Mouse (Mus musculus) MEL (cell line): Measurements from ENCODE around the gene Ankrd35. TPM values are rescaled to one million over a fixed set of nuclear protein-coding genes. Genes with fewer than 3 reads are reported as not detected.

ENCODE experiments used
- DNase-seq: peaks from one replicate; pipeline ENCODE4 v3.0.0; 2011; ENCODE audit warnings: low read depth, low spot score
- H3K27ac ChIP-seq: 2 replicates; pipeline ENCODE4 v1.5.1; 2012; ENCODE audit warnings: low read depth, mild to moderate bottlenecking, control low read depth, low read length, moderate library complexity; ENCODE audit not compliant: control insufficient read depth
- H3K27me3 ChIP-seq, 2 experiments: fragments of 150-350 bp in 1 of 2; sonication (generic) in 1 of 2; 2 replicates each; pipeline ENCODE4 v1.6.1; 2012; ENCODE audit warnings: low read length in 2 of 2, mild to moderate bottlenecking in 2 of 2, improper control_type of control experiment in 1 of 2, moderate library complexity in 1 of 2; ENCODE audit not compliant: insufficient read depth in 2 of 2, control insufficient read depth in 1 of 2
- H3K36me3 ChIP-seq, 2 experiments: 2 replicates each; pipeline ENCODE4 v1.6.1; 2012 to 2014; ENCODE audit warnings: low read length in 2 of 2, improper control_type of control experiment in 1 of 2, inconsistent platforms in 1 of 2, mild to moderate bottlenecking in 1 of 2; ENCODE audit not compliant: insufficient read depth in 2 of 2, control insufficient read depth in 1 of 2
- H3K4me1 ChIP-seq, 2 experiments: fragments of 150-350 bp in 1 of 2; sonication (generic) in 1 of 2; 2 replicates each; pipeline ENCODE4 v1.6.1; 2012; ENCODE audit warnings: low read length in 2 of 2, improper control_type of control experiment in 1 of 2, mild to moderate bottlenecking in 1 of 2; ENCODE audit not compliant: insufficient read depth in 2 of 2, control insufficient read depth in 1 of 2
- H3K4me3 ChIP-seq, 2 experiments: fragments of 150-350 bp in 1 of 2; sonication (generic) in 1 of 2; 2 replicates each; pipeline ENCODE4 v1.5.1; 2012; ENCODE audit warnings: low read depth in 2 of 2, low read length in 2 of 2, mild to moderate bottlenecking in 2 of 2, moderate library complexity in 2 of 2, control low read depth in 1 of 2, improper control_type of control experiment in 1 of 2; ENCODE audit not compliant: control insufficient read depth in 1 of 2, insufficient read depth in 1 of 2
- H3K79me2 ChIP-seq: 2 replicates; pipeline ENCODE4 v1.6.1; 2012; ENCODE audit warnings: mild to moderate bottlenecking, low read length, moderate library complexity; ENCODE audit not compliant: control insufficient read depth, poor library complexity, insufficient read depth
- H3K9ac ChIP-seq: 2 replicates; pipeline ENCODE4 v1.6.1; 2012; ENCODE audit warnings: low read depth, mild to moderate bottlenecking, control low read depth, low read length, moderate library complexity; ENCODE audit not compliant: control insufficient read depth, poor library complexity, severe bottlenecking
- H3K9me3 ChIP-seq: fragments of 150-350 bp; sonication (generic); replicated peaks from 2 replicates; pipeline ENCODE4 v1.6.1; 2012; ENCODE audit warnings: mild to moderate bottlenecking, low read length, improper control_type of control experiment, moderate library complexity; ENCODE audit not compliant: insufficient read depth
- BHLHE40 ChIP-seq: IDR thresholded peaks from 2 replicates; pipeline ENCODE4 v1.6.1; 2012; ENCODE audit warnings: low read depth, mild to moderate bottlenecking, inconsistent platforms, low read length, improper control_type of control experiment, borderline replicate concordance
- CHD2 ChIP-seq: IDR thresholded peaks from 2 replicates; pipeline ENCODE4 v1.6.1; 2011; ENCODE audit warnings: low read length, improper control_type of control experiment
- CTCF ChIP-seq, 3 experiments: IDR thresholded peaks in 2 of 3; conservative IDR thresholded peaks in 1 of 3; 2 replicates each; pipeline ENCODE4 v1.5.1; 2011 to 2012; ENCODE audit warnings: low read length in 3 of 3, low read depth in 2 of 3, mild to moderate bottlenecking in 2 of 3, improper control_type of control experiment in 1 of 3, inconsistent platforms in 1 of 3, mixed read lengths in 1 of 3, moderate library complexity in 1 of 3; ENCODE audit not compliant: control insufficient read depth in 1 of 3, insufficient read depth in 1 of 3, poor library complexity in 1 of 3, severe bottlenecking in 1 of 3
- E2F4 ChIP-seq: IDR thresholded peaks from 2 replicates; pipeline ENCODE4 v1.6.1; 2011; ENCODE audit warnings: low read depth, low read length, improper control_type of control experiment, borderline replicate concordance
- ELF1 ChIP-seq: IDR thresholded peaks from 2 replicates; pipeline ENCODE4 v1.6.1; 2014; ENCODE audit warnings: low read depth, mild to moderate bottlenecking, inconsistent platforms, low read length, improper control_type of control experiment, moderate library complexity
- GABPA ChIP-seq: IDR thresholded peaks from 2 replicates; pipeline ENCODE4 v1.6.1; 2012; ENCODE audit warnings: low read depth, mild to moderate bottlenecking, inconsistent platforms, low read length, improper control_type of control experiment, moderate library complexity
- MAFK ChIP-seq: IDR thresholded peaks from 2 replicates; pipeline ENCODE4 v1.6.1; 2011; ENCODE audit warnings: low read depth, mild to moderate bottlenecking, low read length, improper control_type of control experiment, borderline replicate concordance
- MAX ChIP-seq: IDR thresholded peaks from 2 replicates; pipeline ENCODE4 v1.6.1; 2011; ENCODE audit warnings: low read length, improper control_type of control experiment
- MAZ ChIP-seq: IDR thresholded peaks from 2 replicates; pipeline ENCODE4 v1.6.1; 2012; ENCODE audit warnings: low read depth, mild to moderate bottlenecking, inconsistent platforms, low read length, improper control_type of control experiment
- NELFE ChIP-seq: IDR thresholded peaks from 2 replicates; pipeline ENCODE4 v1.6.1; 2011; ENCODE audit warnings: low read depth, low read length, improper control_type of control experiment
- POLR2AphosphoS5 ChIP-seq: IDR thresholded peaks from 2 replicates; pipeline ENCODE4 v1.6.1; 2012; ENCODE audit warnings: low read depth, borderline replicate concordance, mild to moderate bottlenecking, inconsistent platforms, low read length, moderate library complexity, mixed read lengths
- SIN3A ChIP-seq: IDR thresholded peaks from 2 replicates; pipeline ENCODE4 v1.6.1; 2012; ENCODE audit warnings: low read length, improper control_type of control experiment, inconsistent platforms
- SMC3 ChIP-seq: IDR thresholded peaks from 2 replicates; pipeline ENCODE4 v1.6.1; 2011; ENCODE audit warnings: low read depth, low read length, improper control_type of control experiment
- TAL1 ChIP-seq: IDR thresholded peaks from 2 replicates; pipeline ENCODE4 v1.6.1; 2012; ENCODE audit warnings: mild to moderate bottlenecking, inconsistent platforms, low read length, moderate library complexity, mixed read lengths
- TBP ChIP-seq: IDR thresholded peaks from 2 replicates; pipeline ENCODE4 v1.8.0; 2011; ENCODE audit warnings: low read depth, low read length, improper control_type of control experiment
- TCF12 ChIP-seq: IDR thresholded peaks from 2 replicates; pipeline ENCODE4 v1.6.1; 2014; ENCODE audit warnings: low read depth, mild to moderate bottlenecking, inconsistent platforms, low read length, improper control_type of control experiment, moderate library complexity
- UBTF ChIP-seq: IDR thresholded peaks from 2 replicates; pipeline ENCODE4 v1.6.1; 2012; ENCODE audit warnings: low read depth, mild to moderate bottlenecking, inconsistent platforms, low read length, improper control_type of control experiment, moderate library complexity, borderline replicate concordance; ENCODE audit not compliant: insufficient read depth
- USF1 ChIP-seq: IDR thresholded peaks from 2 replicates; pipeline ENCODE4 v1.6.1; 2014; ENCODE audit warnings: low read depth, mild to moderate bottlenecking, inconsistent platforms, low read length, improper control_type of control experiment, moderate library complexity
- USF2 ChIP-seq, 2 experiments: IDR thresholded peaks; 2 replicates each; pipeline ENCODE4 v1.6.1; 2011 to 2012; ENCODE audit warnings: improper control_type of control experiment in 2 of 2, low read length in 2 of 2, borderline replicate concordance in 1 of 2, inconsistent platforms in 1 of 2, low read depth in 1 of 2, mild to moderate bottlenecking in 1 of 2; ENCODE audit not compliant: insufficient read depth in 1 of 2
- ZC3H11A ChIP-seq: IDR thresholded peaks from 2 replicates; pipeline ENCODE4 v1.6.1; 2012; ENCODE audit warnings: low read depth, mild to moderate bottlenecking, inconsistent platforms, low read length, improper control_type of control experiment
- ZNF384 ChIP-seq: IDR thresholded peaks from 2 replicates; pipeline ENCODE4 v1.6.1; 2012; ENCODE audit warnings: low read depth, mild to moderate bottlenecking, inconsistent platforms, low read length, improper control_type of control experiment
- polyA plus RNA-seq, 2 experiments: library from polyadenylated mRNA; stranded (reverse) in 1 of 2; unstranded in 1 of 2; fragments of >175 nt in 1 of 2; fragments of >200 nt in 1 of 2; gene quantifications; 2 replicates each; pipeline versions ENCODE4 v1.2.1 to v1.2.4; 2012; ENCODE audit warnings: low replicate concordance in 2 of 2, low read depth in 1 of 2; ENCODE audit not compliant: insufficient read length in 2 of 2, insufficient read depth in 1 of 2, missing spikeins in 1 of 2
- total RNA-seq: library from RNA; depleted of rRNA; stranded (reverse); fragments of 300-350 nt; gene quantifications from 2 replicates; pipeline ENCODE4 v1.2.3, GENCODE M21; 2012; rRNA removed

The Ankrd35 gene
- total RNA-seq (0.46 and 0.62 TPM in 2 replicates), polyA plus RNA-seq (under 1 TPM in 1 of 2 experiments, not detected in 1; 0.77 TPM)

DNA sequence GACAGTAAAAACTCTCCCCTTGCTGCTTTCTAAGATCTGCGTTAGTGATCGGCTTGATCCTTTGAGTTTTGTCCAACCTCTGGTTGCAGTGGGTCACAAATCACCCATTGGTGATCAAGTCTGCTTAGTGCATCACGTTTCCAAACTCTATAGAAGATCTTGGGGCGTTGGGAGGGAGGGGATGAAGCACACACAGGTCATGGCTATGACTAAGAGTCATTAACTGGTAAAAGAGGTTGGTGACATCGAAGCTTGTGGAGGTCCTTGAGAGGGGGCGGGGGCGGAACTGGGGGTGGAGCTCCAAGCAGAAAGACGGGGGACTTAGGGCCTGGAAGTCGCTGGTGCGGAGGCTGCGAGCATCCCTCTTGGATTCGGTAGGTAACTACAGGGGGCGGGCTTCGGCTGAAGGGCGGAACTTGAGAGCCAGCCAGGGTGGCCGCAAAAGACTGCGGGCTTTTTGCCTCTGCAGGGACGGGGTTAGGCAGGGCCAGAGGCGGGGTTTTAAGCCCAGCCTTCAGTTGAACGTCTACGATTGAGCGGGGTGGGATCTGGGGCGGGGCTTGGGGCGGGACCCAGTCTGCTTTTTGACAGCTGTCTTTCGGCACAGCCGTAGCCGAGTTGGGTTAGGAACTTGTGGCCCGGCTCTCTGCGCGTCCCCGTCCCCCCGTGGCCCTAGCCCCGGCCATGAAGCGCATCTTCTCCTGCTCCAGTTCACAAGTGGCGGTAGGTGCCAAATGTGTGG, at the start of gene Ankrd35:
Gene Ankrd35, plus strand, starts transcription at position 405 of the 742 bp plus-strand sequence.
- DNase-seq, result peak; percentile 99
- TF ChIP-seq TBP (0 out of 2 replicates have a peak, but pooled peaks have one; percentile 8), TCF12 (0 out of 2 replicates have a peak, but pooled peaks have one; percentile 15), MAZ (no peak; the same call in 1 of the 2 replicates), SIN3A (peak; percentile 64), USF2 (IDR thresholded peaks at IDR 0.05; ENCODE audit: borderline replicate concordance in 1 of 2, insufficient read depth in 1 of 2, low read depth in 1 of 2, low read length in 2 of 2) (no peak), ELF1 (no peak), SMC3 (no peak), POLR2AphosphoS5 (no peak), CTCF (IDR thresholded peaks at IDR 0.05 in 2 of 3, conservative IDR thresholded peaks at IDR 0.05 in 1 of 3; ENCODE audit: control insufficient read depth in 1 of 3, insufficient read depth in 1 of 3, low read depth in 2 of 3, low read length in 3 of 3, poor library complexity in 1 of 3, severe bottlenecking in 1 of 3) (peak in 2 of 3 experiments; percentile 10 to 44; a peak in 3 of 6 replicates), TAL1 (no peak), MAFK (no peak)
- Histone ChIP-seq H3K9ac (peak within 1 kb of the TSS; percentile 54), H3K4me1 (peaks cover 3 to 12% of the 10 kb centered on the region in 2 experiments), H3K79me2 (no peaks in the 10 kb centered on the region; the same call in 1 of the 2 replicates), H3K36me3 (peaks cover 0 to 12% of the 10 kb centered on the region in 2 experiments; a peak in 2 of 4 replicates), H3K9me3 (no peaks in the 10 kb centered on the region), H3K27me3 (no peaks in the 10 kb centered on the region), H3K4me3 (peak within 1 kb of the TSS; percentile 57 to 61), H3K27ac (no peak within 1 kb of the TSS)

- no peak for DNase-seq
- H3K9me3 ChIP-seq, result no peaks in the 10 kb centered on the region
- no peak overlapping the region for H3K9ac ChIP-seq
- no peaks in the 10 kb centered on the region for H3K27me3 ChIP-seq
- peaks cover 3% of the 10 kb centered on the region; the same call in 1 of the 2 replicates for H3K79me2 ChIP-seq
- no peak overlapping the region for H3K4me3 ChIP-seq
- TF ChIP-seq MAX, result no peak
- no peak for TF ChIP-seq USF2 (IDR thresholded peaks at IDR 0.05; ENCODE audit: borderline replicate concordance in 1 of 2, insufficient read depth in 1 of 2, low read depth in 1 of 2, low read length in 2 of 2)
- no peak for TF ChIP-seq USF1
- no peak for TF ChIP-seq UBTF
- TF ChIP-seq E2F4, result no peak
- TF ChIP-seq ZC3H11A, result no peak
- no peak for TF ChIP-seq ZNF384
- no peak for TF ChIP-seq GABPA
- no peak for TF ChIP-seq NELFE
- TF ChIP-seq CHD2, result no peak
- TF ChIP-seq BHLHE40, result no peak
- TF ChIP-seq, all 39 proteins: peak for 0
- peaks cover 4% of the 10 kb centered on the region in 2 experiments; a peak in 3 of 4 replicates for H3K4me1 ChIP-seq
- H3K36me3 ChIP-seq, result peaks cover 0 to 12% of the 10 kb centered on the region in 2 experiments; a peak in 2 of 4 replicates
- no peak overlapping the region for H3K27ac ChIP-seq
Observed at GRCm38 (mm10) chr3:96623201-96623600, 46.7 kb upstream of the Ankrd35 start.
